Mouse (Mus musculus): ENCODE data around the gene Adamts3. TPM values are rescaled to one million over a fixed set of nuclear protein-coding genes. Genes with fewer than 3 reads are reported as not detected.

Adamts3 gene
- polyA plus RNA-seq, 1 experiment: 0.12 TPM

DNA sequence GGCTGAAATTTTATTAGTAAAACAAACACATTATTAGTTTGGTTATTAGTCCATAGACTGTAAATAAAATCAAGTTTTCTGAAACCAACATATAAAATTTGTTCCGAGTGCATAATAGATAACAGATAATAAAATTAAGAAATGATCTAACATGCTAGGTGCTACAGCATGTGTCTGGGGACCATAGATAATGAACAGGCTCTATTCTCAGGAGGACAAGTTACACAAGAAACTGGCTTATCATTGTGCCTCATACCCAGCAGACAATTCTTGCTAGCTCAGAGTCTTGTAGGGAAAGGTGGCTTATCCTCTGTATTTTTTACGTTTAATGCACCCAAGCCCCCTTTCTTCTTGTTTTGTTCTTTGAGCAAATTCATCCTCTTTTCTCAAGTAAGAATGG lies 131.3 kb downstream of the Adamts3 start:
- TF ChIP-seq TCF12 (IDR thresholded peaks at IDR 0.05; ENCODE audit: insufficient read depth, poor library complexity, severe bottlenecking) (no peak), TCF3 (IDR thresholded peaks at IDR 0.05; ENCODE audit: insufficient read length, low read depth) (no peak), E2F4 (IDR thresholded peaks at IDR 0.05; ENCODE audit: insufficient read depth) (no peak), MYOG (IDR thresholded peaks at IDR 0.05; ENCODE audit: control insufficient read depth in 1 of 3, insufficient read depth in 1 of 3, insufficient read length in 2 of 3, low read depth in 2 of 3) (no peak), USF1 (IDR thresholded peaks at IDR 0.05; ENCODE audit: low read depth) (no peak), SRF (IDR thresholded peaks at IDR 0.05; ENCODE audit: control insufficient read depth, insufficient read length, low read depth) (no peak)
- Histone ChIP-seq H3K36me3 (ENCODE audit: control insufficient read depth, insufficient read depth) (no peaks in the 10 kb centered on the region), H3K27me3 (ENCODE audit: control insufficient read depth, insufficient read depth, insufficient read length) (no peaks in the 10 kb centered on the region), H3K4me2 (ENCODE audit: low read depth) (no peak overlapping the region), H3ac (ENCODE audit: control insufficient read depth, insufficient read length) (no peak overlapping the region), H3K79me2 (ENCODE audit: control insufficient read depth, insufficient read depth) (no peaks in the 10 kb centered on the region), H3K4me3 (no peak overlapping the region)

DNA sequence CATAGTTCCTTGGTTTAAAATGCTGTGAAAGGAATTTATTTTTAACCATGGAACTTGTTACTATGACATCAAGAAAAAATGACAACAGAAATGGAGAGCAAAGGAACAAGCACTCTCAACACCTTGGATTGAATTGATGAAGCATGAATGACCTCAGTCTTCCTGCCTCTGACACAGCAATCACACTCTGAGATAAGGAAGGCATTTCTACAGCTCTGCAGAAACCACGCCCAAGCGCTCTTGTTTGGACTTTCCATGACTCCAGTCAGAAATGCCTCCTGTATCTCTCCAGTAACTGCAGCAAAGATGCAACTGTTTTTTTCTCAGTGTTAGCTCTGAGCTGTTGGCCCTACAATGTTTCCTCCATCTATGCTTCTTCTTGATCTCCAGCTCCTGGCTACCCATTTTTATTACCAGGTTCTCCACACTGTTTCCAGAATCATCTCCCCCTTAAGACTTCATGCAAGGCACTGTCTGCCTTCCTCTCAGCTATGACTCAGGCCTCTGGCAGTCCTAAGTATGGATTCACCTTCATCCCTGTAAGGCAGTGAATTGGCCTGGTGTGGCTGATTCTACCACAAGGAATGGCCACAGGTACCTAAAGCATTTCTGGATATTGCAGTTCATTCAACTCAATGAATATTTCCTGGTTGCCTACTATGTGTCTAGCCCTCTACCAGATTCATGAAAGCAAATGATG lies 134.8 kb downstream of the Adamts3 start:
- TF ChIP-seq REST (IDR thresholded peaks at IDR 0.05; ENCODE audit: insufficient read depth, insufficient read length) (no peak), USF1 (IDR thresholded peaks at IDR 0.05; ENCODE audit: low read depth) (no peak), E2F4 (IDR thresholded peaks at IDR 0.05; ENCODE audit: insufficient read depth) (no peak), TCF12 (IDR thresholded peaks at IDR 0.05; ENCODE audit: insufficient read depth, poor library complexity, severe bottlenecking) (no peak), POLR2AphosphoS2 (IDR thresholded peaks at IDR 0.05; ENCODE audit: insufficient read length, low read depth) (no peak), MAX (IDR thresholded peaks at IDR 0.05; ENCODE audit: low read depth) (no peak), TCF3 (IDR thresholded peaks at IDR 0.05; ENCODE audit: insufficient read length, low read depth) (no peak), MYOD1 (IDR thresholded peaks at IDR 0.05; ENCODE audit: control insufficient read depth in 1 of 3, insufficient read length in 2 of 3, low read depth in 2 of 3) (no peak), POLR2A (IDR thresholded peaks at IDR 0.05; ENCODE audit: insufficient read length, low read depth) (no peak), SRF (IDR thresholded peaks at IDR 0.05; ENCODE audit: control insufficient read depth, insufficient read length, low read depth) (no peak), MYOG (IDR thresholded peaks at IDR 0.05; ENCODE audit: control insufficient read depth in 1 of 3, insufficient read depth in 1 of 3, insufficient read length in 2 of 3, low read depth in 2 of 3) (no peak)
- no peak overlapping the region for H3ac ChIP-seq (ENCODE audit: control insufficient read depth, insufficient read length)
- no peaks in the 10 kb centered on the region for H3K36me3 ChIP-seq (ENCODE audit: control insufficient read depth, insufficient read depth)
- H3K27me3 ChIP-seq (ENCODE audit: control insufficient read depth, insufficient read depth, insufficient read length): no peaks in the 10 kb centered on the region
- no peaks in the 10 kb centered on the region for H3K79me2 ChIP-seq (ENCODE audit: control insufficient read depth, insufficient read depth)
- no peak overlapping the region for H3K4me2 ChIP-seq (ENCODE audit: low read depth)
- H3K4me3 ChIP-seq: no peak overlapping the region

DNA sequence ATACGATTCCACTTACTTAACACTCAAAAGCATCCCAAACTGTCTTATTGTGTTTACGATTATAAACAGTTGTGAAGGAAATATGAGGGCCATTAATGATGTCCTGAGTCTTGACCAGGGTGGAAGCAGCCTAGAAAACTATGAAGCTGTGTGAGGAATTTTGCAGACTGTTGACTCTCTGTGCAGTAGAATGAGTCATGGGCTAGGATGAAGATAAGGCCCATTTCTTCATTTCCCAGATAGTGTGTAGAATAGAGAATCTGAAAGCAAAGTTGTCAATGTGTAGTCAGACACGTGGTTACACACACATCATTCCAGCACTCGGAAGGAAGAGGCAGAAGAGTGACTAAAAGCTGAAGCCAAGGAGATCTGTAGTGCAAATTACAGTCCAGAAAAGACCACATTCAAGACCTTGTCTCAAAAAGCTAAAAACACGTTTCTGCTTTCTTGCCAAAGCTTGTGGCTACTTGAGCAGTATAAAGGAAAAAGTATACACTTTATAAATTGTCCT lies 135.9 kb downstream of the Adamts3 start:
- Histone ChIP-seq H3K4me3 (no peak overlapping the region), H3K79me2 (ENCODE audit: control insufficient read depth, insufficient read depth) (no peaks in the 10 kb centered on the region), H3K36me3 (ENCODE audit: control insufficient read depth, insufficient read depth) (no peaks in the 10 kb centered on the region), H3K27me3 (ENCODE audit: control insufficient read depth, insufficient read depth, insufficient read length) (no peaks in the 10 kb centered on the region), H3K4me2 (ENCODE audit: low read depth) (no peak overlapping the region), H3ac (ENCODE audit: control insufficient read depth, insufficient read length) (no peak overlapping the region)
- TF ChIP-seq POLR2A (IDR thresholded peaks at IDR 0.05; ENCODE audit: insufficient read length, low read depth) (no peak), TCF12 (IDR thresholded peaks at IDR 0.05; ENCODE audit: insufficient read depth, poor library complexity, severe bottlenecking) (no peak), REST (IDR thresholded peaks at IDR 0.05; ENCODE audit: insufficient read depth, insufficient read length) (no peak), USF1 (IDR thresholded peaks at IDR 0.05; ENCODE audit: low read depth) (no peak), E2F4 (IDR thresholded peaks at IDR 0.05; ENCODE audit: insufficient read depth) (no peak), MAX (IDR thresholded peaks at IDR 0.05; ENCODE audit: low read depth) (no peak), SRF (IDR thresholded peaks at IDR 0.05; ENCODE audit: control insufficient read depth, insufficient read length, low read depth) (no peak)

DNA sequence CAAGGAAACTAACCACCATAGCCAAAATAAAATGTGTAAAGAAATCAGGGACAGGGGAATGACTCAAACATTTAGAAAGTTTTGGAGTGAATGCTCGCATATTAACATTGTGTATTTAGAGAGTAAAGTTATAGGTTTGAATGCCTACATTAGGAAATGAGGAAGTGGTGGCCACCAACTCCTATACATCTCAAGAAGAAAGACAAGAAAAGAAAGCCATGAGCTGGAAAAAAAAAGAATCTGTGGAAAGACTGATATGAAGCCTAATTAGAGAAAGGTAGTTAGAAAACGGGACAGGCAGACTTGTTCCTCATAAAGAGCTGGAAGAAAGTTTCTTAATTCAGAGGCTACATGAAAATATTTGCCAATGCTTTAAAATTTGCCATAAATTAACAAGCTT lies 138.0 kb downstream of the Adamts3 start:
- no peak overlapping the region for H3K4me2 ChIP-seq (ENCODE audit: low read depth)
- H3K36me3 ChIP-seq (ENCODE audit: control insufficient read depth, insufficient read depth): no peaks in the 10 kb centered on the region
- TF ChIP-seq CEBPB (IDR thresholded peaks at IDR 0.05; ENCODE audit: insufficient read depth, poor library complexity, severe bottlenecking) (no peak), REST (IDR thresholded peaks at IDR 0.05; ENCODE audit: insufficient read depth, insufficient read length) (no peak), MYOD1 (IDR thresholded peaks at IDR 0.05; ENCODE audit: control insufficient read depth in 1 of 3, insufficient read length in 2 of 3, low read depth in 2 of 3) (no peak), MAX (IDR thresholded peaks at IDR 0.05; ENCODE audit: low read depth) (no peak), TCF12 (IDR thresholded peaks at IDR 0.05; ENCODE audit: insufficient read depth, poor library complexity, severe bottlenecking) (no peak), E2F4 (IDR thresholded peaks at IDR 0.05; ENCODE audit: insufficient read depth) (no peak), POLR2A (IDR thresholded peaks at IDR 0.05; ENCODE audit: insufficient read length, low read depth) (no peak), TCF3 (IDR thresholded peaks at IDR 0.05; ENCODE audit: insufficient read length, low read depth) (no peak), POLR2AphosphoS2 (IDR thresholded peaks at IDR 0.05; ENCODE audit: insufficient read length, low read depth) (no peak), SRF (IDR thresholded peaks at IDR 0.05; ENCODE audit: control insufficient read depth, insufficient read length, low read depth) (no peak), MYOG (IDR thresholded peaks at IDR 0.05; ENCODE audit: control insufficient read depth in 1 of 3, insufficient read depth in 1 of 3, insufficient read length in 2 of 3, low read depth in 2 of 3) (no peak), USF1 (IDR thresholded peaks at IDR 0.05; ENCODE audit: low read depth) (no peak)
- H3K4me3 ChIP-seq: no peak overlapping the region
- H3K79me2 ChIP-seq (ENCODE audit: control insufficient read depth, insufficient read depth): no peaks in the 10 kb centered on the region
- no peaks in the 10 kb centered on the region for H3K27me3 ChIP-seq (ENCODE audit: control insufficient read depth, insufficient read depth, insufficient read length)
- H3ac ChIP-seq (ENCODE audit: control insufficient read depth, insufficient read length): no peak overlapping the region

DNA sequence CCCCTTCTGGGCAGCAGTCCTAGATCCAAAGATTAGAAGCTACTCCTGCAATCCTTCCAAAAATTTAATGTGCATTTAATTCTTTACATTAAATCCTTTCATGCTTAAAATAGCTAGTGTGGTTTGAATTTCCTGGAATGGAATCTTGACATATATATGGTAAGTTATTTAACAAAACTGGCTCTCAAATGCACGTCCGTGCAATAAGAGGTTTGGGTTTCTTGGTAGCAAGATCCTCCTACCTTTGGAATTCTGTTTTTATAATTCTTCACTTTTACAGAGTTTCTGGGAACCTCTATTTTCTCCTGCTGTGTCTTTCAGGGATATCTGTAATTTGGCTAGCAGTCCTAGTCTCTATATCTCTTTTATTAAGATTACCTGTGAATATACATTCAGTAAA lies 148.4 kb downstream of the Adamts3 start:
- Histone ChIP-seq H3K4me2 (ENCODE audit: low read depth) (no peak overlapping the region), H3ac (ENCODE audit: control insufficient read depth, insufficient read length) (no peak overlapping the region), H3K27me3 (ENCODE audit: control insufficient read depth, insufficient read depth, insufficient read length) (no peaks in the 10 kb centered on the region), H3K79me2 (ENCODE audit: control insufficient read depth, insufficient read depth) (no peaks in the 10 kb centered on the region), H3K36me3 (ENCODE audit: control insufficient read depth, insufficient read depth) (no peaks in the 10 kb centered on the region), H3K4me3 (no peak overlapping the region)
- TF ChIP-seq CEBPB (IDR thresholded peaks at IDR 0.05; ENCODE audit: insufficient read depth, poor library complexity, severe bottlenecking) (no peak), MYOG (IDR thresholded peaks at IDR 0.05; ENCODE audit: control insufficient read depth in 1 of 3, insufficient read depth in 1 of 3, insufficient read length in 2 of 3, low read depth in 2 of 3) (no peak), SRF (IDR thresholded peaks at IDR 0.05; ENCODE audit: control insufficient read depth, insufficient read length, low read depth) (no peak), MAX (IDR thresholded peaks at IDR 0.05; ENCODE audit: low read depth) (no peak), REST (IDR thresholded peaks at IDR 0.05; ENCODE audit: insufficient read depth, insufficient read length) (no peak), USF1 (IDR thresholded peaks at IDR 0.05; ENCODE audit: low read depth) (no peak), E2F4 (IDR thresholded peaks at IDR 0.05; ENCODE audit: insufficient read depth) (no peak), POLR2A (IDR thresholded peaks at IDR 0.05; ENCODE audit: insufficient read length, low read depth) (no peak), POLR2AphosphoS2 (IDR thresholded peaks at IDR 0.05; ENCODE audit: insufficient read length, low read depth) (no peak), TCF3 (IDR thresholded peaks at IDR 0.05; ENCODE audit: insufficient read length, low read depth) (no peak)

Data from myocyte (in vitro differentiated cells).